Mouse (Mus musculus) v-Abl transformed pro-B cells (cell line): Measurements from ENCODE around the gene Fhl3.

Experiments used
- in situ Hi-C, 2 experiments: fragments of 400-800 bp; cut with MboI; formaldehyde crosslinking; loops; one replicate each; pipeline ENCODE4 v1.15.1; 2025; ENCODE audit not compliant: unreplicated experiment in 2 of 2

Gene Fhl3

DNA sequence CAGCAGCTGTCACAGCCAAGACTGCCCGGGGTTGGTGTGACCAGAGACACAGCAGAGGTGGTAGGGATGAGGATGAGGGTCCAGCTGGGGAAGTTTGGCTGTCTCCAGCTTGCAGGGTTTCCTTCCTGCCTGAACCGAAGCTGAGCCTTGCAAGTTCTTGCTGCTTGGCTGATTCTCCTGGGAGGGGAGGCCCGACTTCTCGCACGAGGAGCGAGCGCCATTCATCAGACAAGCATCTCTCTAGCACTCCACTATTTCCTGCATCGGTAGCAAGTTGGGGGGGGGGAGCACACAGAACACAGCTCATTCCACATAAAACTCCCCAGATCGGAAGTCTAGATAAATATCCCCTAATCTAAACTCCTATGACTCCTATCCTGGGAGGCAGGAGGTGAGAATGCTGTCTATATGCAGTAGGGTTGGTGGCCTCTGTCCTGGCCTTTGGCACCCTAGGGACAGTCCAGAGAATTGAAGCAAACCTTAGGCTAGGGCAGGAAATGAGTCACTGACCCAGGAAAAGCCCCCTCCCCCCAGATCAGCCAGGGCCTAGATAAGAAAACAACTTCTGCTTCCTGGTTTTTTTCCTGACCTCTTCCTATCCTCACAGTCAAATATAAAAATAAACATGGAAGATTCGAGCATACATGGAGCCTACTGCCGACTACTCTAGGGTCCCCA lies 4.4 kb downstream of the Fhl3 start:
- in situ Hi-C loops: loop anchor here (25.0 kb wide), 3 partner anchors 357 to 1843 kb away; partner anchors contain the start of genes Dnali1 (in 1 of the 2), Heyl (in 1 of the 2) and Snip1 (in 1 of the 2)

DNA sequence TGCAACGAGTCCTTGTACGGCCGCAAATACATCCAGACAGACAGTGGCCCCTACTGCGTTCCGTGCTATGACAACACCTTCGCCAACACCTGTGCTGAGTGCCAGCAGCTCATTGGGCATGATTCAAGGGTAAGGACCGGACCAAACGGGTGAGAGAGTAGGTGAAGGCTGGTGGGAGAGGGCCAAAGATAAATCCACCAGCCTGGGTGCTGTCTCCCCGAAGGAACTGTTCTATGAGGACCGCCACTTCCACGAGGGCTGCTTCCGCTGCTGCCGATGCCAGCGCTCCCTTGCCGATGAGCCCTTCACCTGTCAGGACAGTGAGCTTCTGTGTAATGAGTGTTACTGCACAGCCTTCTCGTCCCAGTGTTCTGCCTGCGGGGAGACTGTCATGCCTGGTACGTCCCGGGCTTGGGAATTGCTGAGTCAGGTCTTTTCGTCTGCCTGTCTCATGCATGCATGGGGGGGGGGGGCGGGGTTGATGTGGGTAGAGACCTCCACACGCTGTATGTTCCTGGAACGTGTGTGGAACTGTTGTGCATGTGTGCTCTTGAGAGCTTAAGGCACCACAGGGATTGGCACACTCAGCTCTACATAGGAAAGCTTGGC lies 5.3 kb downstream of the Fhl3 start:
- in situ Hi-C loops: loop anchor here (25.0 kb wide), 3 partner anchors 357 to 1843 kb away; partner anchors contain the start of genes Dnali1 (in 1 of the 2), Heyl (in 1 of the 2) and Snip1 (in 1 of the 2)

DNA sequence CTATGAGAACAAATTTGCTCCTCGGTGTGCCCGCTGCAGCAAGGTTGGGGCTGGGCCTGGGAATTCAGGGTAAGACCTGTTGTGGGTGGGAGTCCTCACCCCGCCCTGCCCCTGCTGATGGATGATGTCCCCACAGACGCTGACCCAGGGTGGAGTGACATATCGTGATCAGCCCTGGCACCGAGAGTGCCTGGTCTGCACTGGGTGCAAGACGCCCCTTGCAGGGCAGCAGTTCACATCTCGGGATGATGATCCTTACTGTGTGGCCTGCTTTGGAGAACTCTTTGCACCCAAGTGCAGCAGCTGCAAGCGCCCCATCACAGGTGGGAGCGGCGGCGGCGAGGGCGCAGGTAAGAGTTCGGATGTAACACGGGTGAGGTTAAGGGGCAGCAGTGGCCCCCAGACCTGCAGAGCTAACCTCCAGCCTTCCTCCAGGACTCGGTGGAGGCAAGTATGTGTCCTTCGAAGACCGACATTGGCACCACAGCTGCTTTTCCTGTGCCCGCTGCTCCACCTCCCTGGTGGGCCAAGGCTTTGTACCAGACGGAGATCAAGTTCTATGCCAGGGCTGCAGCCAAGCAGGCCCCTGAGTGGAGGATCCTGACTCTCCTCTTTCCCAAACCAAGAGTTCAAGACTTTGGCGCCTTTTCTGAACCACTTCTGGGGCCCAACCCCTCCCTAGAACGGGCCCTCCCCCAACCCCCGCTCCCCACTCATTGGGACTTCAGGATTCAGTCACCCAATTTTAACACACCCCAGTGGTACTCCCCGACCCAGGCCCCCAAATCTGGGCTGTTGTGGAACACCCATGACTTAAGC lies 7.1 kb downstream of the Fhl3 start:
- in situ Hi-C loops: loop anchor here (25.0 kb wide), 3 partner anchors 355 to 1845 kb away; partner anchors contain the start of genes Dnali1 (in 1 of the 2), Heyl (in 1 of the 2) and Snip1 (in 1 of the 2)

DNA sequence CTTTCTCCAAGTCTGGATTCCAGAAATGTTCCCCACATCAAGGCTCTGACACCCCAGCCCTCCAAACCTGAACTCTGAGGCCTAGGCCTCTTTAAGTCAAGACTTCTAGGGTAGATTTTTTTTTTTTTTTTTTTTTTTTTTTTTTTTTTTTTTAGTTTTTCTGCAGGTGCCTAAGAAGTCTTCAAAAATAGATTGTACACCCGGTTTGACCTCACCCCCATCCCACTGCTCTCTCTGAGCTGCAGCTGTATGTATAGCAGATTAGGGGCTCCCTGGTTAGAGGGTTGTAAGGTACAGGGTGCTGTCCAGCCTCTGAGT lies 7.7 kb downstream of the Fhl3 start:
- in situ Hi-C loops: loop anchor here (25.0 kb wide), 3 partner anchors 354 to 1846 kb away; partner anchors contain the start of genes Dnali1 (in 1 of the 2), Heyl (in 1 of the 2) and Snip1 (in 1 of the 2)

DNA sequence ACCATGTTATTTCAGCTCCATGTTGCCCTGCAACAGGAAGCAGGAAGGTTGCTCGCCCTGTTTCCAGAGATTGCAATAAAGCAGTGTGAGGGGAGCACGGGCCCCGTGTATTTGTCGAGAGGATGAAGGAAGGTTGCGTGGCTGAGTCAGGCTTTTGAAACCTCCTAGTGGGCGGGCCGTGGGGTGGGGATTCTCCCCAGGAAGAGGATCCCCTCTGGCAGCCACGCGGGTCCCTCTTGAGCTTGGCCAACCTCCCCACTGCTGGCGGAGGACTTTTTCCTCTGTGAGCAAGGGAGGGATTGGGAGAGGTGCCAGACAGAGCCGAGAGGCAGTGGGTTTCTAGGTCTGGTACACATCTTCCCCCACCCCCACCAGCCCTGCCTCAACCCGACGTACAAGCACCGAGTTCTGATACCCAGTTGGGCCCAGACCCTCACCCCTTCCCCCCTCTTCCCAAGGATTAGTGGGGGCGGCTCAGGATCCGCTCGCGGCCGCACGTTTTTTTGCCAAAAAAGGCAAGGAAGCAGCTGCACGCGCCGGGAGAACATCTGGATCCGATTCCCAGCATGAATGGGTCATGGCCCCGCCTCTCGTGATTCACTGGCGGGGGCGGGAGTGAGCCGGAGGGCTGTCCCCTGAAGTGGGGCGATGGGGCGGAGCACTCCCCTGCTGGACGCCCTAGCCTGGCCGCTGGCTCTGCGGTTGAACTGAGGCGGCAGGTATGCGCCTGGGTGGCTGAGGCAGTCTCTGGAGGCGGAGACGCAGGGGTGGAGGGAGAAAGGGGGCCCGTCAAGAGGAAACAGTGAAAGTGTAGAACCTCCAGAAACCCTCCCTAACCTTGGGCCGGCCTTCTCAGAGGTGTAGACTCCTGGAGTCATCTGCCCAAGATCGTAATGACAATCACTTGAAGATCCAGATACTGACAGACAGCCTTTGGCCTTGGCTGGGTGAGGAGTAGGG lies 8.3 kb downstream of the Fhl3 start:
- in situ Hi-C loops: loop anchor here (25.0 kb wide), 3 partner anchors 354 to 1846 kb away; partner anchors contain the start of genes Dnali1 (in 1 of the 2), Heyl (in 1 of the 2) and Snip1 (in 1 of the 2)

DNA sequence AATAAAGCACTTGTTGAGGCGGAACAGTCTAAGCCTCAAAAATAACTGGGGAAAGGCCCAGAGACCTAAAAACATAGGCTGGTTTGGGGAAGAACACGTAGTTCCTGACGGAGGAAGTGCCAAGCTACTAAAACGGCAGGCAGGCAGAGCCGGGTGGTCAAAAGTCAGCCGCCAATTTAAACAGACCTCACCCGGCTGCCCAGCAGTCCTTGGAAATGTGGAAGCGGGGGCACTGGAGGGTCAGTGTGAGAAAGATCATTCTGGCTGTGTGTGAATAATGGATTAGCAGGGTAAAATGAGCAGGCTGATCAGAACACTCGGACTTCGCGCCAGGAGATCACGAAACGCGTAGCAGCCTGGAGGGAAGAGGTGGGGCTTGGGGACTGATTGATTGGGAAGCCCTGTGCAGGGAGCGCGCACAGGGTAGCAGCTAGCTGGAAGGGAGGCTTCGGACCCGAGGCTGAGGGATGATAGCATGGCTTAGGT lies 9.5 kb downstream of the Fhl3 start:
- in situ Hi-C loops: loop anchor here (5.0 to 25.0 kb wide), 6 partner anchors 95 to 1848 kb away; partner anchors contain the start of genes Dnali1 (in 1 of the 2), Heyl (in 1 of the 2), Mtf1 (in 1 of the 2) and Snip1 (in 1 of the 2)

DNA sequence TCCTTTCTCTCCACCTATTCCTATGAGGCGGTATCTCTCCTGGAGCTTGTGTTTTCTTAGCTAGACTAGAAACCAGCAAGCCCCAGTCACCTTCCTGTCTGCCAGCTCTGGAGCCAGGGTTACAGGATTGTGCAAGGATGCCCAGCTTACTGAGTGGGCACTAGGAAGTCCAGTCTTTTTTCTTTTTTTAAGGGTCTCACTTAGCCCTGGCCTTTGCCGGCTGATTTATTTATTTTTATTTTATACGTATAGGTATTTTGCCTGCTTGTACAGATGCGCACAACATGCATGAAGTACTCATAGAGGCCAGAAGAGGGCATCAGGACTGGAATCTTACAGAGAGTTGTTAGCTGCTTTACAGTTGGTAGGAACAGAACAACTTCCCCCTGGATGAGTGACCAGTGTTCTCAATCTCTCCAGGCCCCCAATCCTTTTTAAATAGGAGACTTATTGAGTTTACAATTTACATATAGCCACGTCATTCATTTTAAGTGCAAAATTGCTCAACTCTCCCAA lies 10.3 kb downstream of the Fhl3 start:
- in situ Hi-C loops: loop anchor here (5.0 to 25.0 kb wide), 6 partner anchors 94 to 1849 kb away; partner anchors contain the start of genes Dnali1 (in 1 of the 2), Heyl (in 1 of the 2), Mtf1 (in 1 of the 2) and Snip1 (in 1 of the 2)

DNA sequence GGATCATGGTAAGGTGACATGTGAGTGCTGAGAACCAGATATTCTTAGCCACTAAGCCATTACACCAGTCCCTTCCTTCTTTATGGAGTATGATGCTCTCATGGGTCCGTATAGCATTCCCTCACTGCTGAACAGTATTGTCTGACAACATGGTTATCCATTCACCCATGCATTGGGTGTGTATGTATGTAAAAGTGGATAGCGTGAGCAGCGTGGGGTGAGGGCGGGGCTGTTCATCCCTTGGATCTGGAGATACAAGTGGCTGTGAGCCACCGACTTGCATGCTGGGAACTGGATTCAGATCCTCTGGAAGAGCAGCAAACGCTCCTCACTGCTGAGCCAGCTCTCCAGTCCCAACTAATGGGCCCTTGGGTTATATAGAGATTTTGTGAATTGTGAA lies 12.1 kb downstream of the Fhl3 start:
- in situ Hi-C loops: loop anchor here (5.0 to 25.0 kb wide), 6 partner anchors 92 to 1850 kb away; partner anchors contain the start of genes Dnali1 (in 1 of the 2), Heyl (in 1 of the 2), Mtf1 (in 1 of the 2) and Snip1 (in 1 of the 2)

DNA sequence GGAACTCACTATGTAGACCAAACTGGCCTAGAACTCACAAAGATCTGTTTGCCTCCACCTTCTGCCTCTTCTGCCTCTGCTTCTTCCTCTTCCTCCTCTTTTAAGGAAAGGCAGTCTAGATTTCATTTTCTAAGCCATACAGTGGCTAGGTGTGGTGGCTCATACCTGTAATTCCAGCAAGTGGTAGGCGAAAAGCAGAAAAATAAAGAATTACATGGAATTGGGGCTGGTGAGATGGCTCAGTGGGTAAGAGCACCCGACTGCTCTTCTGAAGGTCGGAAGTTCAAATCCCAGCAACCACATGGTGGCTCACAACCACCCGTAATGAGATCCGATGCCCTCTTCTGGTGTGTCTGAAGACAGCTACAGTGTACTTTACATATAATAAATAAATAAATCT lies 13.3 kb downstream of the Fhl3 start:
- in situ Hi-C loops: loop anchor here (5.0 to 25.0 kb wide), 6 partner anchors 91 to 1852 kb away; partner anchors contain the start of genes Dnali1 (in 1 of the 2), Heyl (in 1 of the 2), Mtf1 (in 1 of the 2) and Snip1 (in 1 of the 2)

DNA sequence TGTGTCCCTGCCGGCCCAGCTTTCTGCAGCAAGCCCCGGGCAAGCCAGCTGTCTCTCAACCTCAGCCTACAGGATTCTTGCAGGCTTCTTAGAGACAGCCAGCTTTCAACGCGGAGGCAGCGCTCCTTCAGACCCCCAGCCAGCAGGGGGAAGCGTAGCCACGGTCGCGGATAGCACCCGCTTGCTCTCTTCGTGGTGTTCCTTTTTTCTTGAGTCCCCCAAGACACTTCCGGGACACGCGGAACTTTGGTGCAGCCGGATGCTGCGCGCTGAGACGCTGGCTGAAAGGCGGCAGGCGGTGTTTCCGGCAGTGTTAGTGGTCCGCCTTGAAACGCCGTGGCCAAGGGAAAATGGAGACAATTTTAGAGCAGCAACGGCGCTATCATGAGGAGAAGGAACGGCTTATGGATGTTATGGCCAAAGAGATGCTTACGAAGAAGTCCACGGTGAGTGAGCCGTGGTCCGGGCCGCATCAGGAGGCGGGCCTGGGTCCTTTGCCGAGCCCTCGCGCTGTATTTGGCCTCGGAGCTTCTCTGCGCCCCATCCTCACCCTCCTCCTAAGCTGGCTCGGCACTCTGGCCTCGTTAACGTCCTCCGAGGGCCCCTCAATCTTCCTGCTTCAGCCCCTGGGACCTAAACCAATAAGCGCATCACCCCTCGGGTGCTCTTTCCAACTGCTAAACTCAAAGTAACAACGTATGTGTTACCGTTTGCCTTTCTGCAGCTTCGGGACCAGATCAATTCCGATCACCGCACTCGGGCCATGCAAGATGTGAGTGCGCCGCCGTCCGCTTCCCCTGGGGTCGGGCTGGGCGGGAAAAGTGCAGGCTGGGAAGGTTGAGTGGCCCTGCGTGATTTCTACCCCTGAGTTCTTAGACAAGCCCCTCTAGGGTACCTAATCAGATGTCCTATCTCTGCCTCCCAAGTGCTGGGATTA lies 14.3 kb downstream of the Fhl3 start, which contains the start of gene Sf3a3:
Sf3a3 (plus strand) TSS at position 232 of the 937 bp plus-strand sequence.
- in situ Hi-C loops: loop anchor here (5.0 to 25.0 kb wide), 7 partner anchors 37 to 1853 kb away; partner anchors contain the start of genes Dnali1 (in 1 of the 2), Heyl (in 1 of the 2), Mtf1 (in 1 of the 2) and Snip1 (in 1 of the 2)

DNA sequence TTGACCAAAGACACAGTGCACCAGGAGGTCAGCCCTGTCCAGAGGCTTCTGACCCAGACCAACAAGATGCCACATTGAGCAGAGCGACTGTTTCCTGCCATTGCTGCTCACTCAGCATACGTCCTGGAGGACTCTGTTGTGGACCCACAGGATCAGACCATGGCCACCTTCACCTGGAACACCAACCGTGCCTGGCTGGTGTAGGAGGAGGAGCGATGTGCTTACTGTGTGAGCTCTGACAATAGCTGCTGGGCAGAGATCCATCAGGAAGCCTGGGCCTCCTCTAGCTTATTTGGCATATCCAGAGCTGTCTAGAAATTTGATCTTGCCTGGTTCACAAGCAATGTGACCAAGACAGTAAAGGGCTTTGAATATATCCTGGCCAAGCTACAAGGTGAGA lies 18.6 kb downstream of the Fhl3 start:
- in situ Hi-C loops: loop anchor here (5.0 to 25.0 kb wide), 6 partner anchors 33 to 1857 kb away; partner anchors contain the start of genes Dnali1 (in 1 of the 2), Heyl (in 1 of the 2), Mtf1 (in 1 of the 2) and Snip1 (in 1 of the 2)

DNA sequence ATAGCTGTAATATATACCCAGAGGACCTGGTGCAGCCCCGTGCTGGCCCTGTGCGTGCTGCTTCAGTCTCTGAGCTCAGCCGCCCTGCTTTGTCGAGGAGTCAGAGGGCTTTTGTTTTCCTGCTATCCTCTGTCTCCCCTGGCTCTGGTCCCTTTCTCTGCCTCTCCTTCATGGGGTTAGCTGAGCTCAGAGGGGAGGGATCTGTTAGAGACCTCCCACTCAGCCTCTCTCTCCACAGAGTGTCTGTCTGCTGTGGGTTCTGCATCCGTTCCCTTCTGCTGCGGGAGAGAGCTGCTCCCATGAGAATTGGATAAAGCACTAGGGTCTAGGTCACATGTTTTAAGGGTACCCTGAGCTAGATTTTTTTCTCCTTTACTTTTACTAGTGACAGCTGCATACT lies 25.6 kb downstream of the Fhl3 start:
- in situ Hi-C loops: no loop called here

DNA sequence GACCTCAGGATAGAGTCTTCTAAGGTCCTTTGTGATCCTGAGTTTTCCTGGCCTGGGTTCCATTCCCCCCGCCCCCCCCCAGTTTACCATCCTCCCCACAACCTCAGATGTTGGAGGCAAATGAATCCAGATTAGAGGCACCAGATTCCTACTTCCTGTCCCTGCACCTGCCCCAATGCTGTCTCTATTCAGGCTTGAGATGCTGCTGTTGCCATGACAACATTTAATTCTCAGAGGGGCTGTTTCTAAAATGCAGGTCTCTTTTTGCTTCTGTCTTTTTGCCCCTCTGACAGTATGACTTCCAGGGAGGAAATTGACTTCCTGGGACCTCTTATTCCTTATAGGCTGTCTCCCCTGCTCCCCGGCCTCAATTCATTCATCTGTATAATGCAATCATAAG lies 36.5 kb downstream of the Fhl3 start:
- in situ Hi-C loops: no loop called here

DNA sequence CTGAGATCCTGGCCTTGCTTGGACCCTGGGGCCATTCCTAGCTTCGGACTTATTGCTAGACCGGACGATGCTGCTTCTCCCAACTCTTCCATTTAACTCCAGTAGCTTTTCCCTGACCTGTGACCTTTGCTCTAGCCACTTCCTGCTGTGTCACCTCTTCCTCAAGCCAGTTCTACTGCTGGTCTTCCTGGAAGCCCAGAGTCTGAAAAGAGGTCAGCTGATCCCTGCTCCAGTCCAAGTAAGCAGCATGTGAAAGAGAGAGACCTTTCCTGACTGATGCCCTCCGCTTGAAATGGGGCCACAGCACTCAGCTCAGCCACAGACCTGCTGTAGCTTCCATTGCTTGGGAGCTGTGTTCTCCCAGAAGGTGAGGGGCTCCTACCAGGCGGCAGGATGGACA lies 37.0 kb downstream of the Fhl3 start:
- in situ Hi-C loops: no loop called here

DNA sequence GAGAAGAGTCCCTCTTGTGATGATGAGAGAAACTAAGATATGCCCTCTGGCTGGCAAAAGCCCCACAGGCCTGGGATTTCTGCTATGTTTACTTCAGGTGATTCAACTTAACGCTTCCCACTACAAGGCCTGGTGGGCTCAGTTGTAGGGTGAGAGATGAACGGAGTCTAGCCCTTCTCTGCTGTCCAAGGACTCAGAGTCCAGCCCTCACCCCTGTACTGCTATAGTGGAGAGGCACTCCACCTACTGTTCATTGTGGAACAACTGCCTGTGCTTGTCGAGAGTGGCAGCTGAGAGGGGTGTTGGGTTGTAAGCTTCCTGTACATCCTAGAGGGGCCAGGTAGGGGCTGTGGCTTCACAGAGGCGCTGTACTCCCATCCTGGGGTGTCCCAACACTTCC lies 37.5 kb downstream of the Fhl3 start:
- in situ Hi-C loops: no loop called here

DNA sequence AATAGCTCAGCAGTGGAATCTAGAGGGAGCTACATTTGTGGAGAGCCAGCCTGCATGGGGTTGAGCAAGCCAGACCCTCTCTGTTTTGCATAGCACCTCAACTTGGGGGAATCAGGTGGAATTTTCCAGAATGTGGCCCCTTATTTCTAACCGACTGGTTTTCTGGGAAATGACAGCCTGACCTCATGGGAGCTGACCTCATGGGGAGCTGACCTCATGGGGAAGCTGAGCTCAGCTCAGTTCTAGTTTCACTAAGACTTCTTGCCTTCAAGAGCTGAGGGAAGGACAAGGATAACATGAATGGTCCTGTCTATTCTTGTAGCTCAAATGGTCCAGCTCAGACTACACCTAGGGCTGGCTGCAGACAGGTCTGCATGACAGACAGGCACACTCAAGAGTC lies 38.3 kb downstream of the Fhl3 start:
- in situ Hi-C loops: no loop called here
